Mouse (Mus musculus): ENCODE measurements around the gene Fbxo47.

The Fbxo47 gene

GRCm38 (mm10) chr11:97883918-97884600 is at the start of gene Fbxo47:
TSS of gene Fbxo47 (minus strand) at chr11:97884154.
- DNase-seq = peak; percentile 97 to 98

DNA sequence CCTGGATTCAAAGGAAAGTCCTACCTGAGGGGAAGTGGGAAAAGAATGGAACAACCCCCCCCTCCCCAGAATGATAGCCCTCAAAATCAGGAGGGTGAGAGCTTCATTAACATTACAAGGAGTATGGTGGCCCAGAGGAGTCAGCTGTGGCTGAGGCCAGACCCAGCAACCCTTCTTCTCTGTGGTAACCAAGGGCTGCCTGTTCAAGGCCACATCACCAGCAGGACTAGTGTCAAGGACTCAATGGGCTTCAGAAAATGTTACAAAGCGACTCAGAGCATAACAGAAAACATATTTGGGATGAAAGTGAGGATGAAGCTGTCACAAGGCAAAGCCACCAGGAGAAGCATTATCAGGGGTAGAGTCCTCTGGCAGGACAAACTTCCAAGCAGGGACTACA is 49.6 kb upstream of the Fbxo47 start:
- DNase-seq = no peak

DNA sequence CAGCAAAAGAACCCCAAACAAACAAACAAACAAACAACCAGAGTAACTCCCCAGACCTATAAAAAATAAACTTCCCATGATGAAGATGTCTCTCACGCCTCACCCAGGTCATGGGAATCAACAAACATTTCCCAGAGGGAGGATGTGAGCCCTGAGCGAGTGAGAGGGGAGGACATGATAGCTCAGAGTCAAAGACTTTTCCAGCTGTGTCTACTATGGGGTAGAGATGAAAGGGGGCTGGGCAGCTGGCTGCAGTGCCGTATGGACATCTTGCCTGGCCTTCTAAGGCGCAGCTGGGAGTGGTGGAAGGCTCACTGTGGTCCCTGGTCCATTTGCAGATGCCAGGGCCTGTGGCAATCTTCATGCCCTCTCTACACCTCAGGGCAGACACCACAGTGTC is 45.0 kb upstream of the Fbxo47 start:
- no peak for DNase-seq

- no peak for DNase-seq
Measured at GRCm38 (mm10) chr11:97924217-97924616, 40.3 kb upstream of the Fbxo47 start.

DNA sequence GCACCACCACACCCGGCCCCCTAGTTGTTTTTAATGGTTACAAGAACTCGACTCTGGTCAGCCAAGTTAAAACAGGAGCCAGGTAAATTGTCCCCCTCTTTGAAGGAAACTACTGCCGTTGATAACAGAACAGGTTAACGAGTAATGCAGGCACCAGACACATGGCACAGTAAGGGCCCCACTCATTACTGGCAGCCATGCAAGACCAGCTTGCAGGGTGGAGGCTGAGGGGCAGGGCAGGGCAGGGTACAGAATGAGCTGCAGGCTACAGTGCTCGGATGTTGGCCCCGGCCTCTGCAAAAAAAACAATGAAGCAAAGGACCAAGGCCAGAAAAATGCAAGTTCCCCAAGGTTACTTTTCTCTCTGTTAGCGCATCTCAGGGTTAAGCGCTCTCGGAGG is 39.7 kb upstream of the Fbxo47 start:
- DNase-seq = no peak

- DNase-seq = no peak
Measured at GRCm38 (mm10) chr11:97915974-97916503, 32.1 kb upstream of the Fbxo47 start.

DNA sequence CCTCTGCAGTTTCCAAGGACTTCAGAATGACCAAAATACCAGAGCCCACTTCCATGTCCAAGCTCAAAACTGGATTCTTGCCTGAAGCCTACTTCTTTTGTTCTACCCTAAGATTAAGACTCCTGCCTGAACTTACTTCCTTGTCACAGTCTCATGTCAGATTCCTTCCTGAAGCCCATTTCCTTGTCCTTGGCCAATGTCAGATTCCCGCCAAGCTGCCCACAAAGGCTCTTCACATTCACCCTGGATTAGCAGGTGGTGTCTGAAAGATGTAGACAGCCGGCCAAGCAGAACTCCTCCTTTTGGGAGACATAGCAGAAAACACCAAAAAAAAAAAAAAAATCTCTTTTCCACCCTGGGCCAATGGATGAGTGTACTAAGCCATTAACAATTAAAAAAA is 31.5 kb upstream of the Fbxo47 start:
- DNase-seq = no peak

GRCm38 (mm10) chr11:97913111-97913510 is 29.2 kb upstream of the Fbxo47 start:
- DNase-seq = no peak

DNA sequence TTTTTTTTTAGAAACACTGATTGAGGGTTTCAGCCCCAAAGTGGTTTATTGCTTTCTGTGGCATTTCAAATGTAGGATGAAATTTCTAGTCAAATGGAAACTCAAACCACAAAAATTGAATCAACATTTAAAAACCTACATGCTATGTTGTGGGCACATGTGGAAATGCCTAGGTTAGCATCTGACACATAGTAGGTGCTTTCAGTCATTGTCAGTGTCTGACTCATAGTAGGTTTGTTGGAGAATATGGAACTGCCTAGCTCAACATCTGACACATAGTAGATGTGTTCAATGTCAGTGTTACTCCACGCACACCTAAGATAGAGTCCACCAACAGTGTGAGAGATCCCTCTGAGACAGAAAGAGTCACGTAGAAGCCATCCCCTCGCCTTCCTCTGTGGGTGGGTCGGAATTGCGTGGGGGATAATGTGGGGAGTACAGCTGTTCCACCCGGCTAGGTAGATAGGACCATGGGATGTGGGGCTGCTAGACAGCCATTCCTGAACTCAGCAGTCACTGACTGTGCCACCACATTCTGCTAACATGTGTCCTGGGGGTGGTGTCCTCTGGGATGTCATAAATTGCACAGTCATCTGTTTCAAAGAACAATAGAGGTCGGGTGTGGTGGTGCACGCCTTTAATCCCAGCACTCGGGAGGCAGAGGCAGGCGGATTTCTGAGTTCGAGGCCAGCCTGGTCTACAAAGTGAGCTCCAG is 24.8 kb upstream of the Fbxo47 start:
- no peak for DNase-seq

- no peak for DNase-seq
Measured at GRCm38 (mm10) chr11:97907935-97908334, 24.0 kb upstream of the Fbxo47 start.

DNA sequence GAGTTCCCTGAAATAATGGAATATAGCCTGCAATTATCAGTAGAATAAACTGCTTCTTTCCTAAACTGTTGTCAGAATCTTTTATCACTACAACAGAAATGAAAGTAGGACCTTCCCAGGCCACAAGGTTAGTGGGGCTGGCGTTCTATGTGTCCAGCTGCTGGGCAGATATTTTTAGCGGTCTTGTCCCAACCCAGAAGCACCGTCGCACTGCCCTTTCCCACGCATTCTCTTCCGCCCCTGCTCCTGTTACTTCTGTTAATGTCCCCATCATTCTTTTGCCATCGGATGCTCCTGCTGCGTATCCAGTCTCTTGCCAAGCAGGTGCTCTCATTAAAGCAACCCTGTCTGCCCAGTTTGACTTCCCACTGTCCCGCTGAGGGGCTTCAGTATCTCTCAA is 23.0 kb upstream of the Fbxo47 start:
- DNase-seq = no peak

DNA sequence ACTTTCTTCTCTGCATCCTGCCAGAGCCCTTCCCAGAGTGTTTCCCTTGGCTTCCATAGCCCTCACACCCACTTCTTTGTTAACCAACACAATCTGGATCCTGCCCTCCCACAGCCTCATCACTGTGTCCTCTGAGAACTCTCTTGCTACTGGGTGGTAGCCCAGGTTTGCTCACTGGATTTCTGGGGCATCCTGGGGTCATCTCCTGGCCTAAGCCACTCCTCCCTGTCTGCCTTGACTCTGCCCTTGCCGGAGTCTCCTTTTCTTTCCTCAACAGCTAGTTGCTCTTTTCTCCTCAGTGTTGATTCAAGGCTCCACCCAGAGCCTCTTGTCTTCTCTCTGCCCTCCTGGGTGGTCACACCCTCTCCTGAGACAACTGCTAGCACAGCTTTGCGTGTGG is 22.0 kb upstream of the Fbxo47 start:
- no peak for DNase-seq

DNA sequence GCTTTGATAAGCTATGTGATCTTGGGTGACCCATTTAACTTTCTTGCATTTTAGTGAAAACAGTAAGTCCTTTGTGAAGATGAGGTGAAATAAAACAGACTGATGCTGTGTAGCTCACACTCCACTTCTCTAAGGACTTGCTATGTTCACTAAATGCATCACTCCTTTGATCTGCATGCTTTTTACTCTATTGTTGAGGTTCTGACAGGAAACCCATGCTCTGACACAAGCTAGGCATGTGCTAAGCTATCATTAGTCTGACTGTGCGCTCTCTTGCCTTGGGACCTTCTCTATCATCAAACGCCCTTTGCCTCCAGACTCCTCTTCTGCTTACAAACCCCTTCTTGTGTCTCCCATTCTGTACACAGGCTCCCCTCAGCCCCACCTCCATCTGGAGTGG is 21.6 kb upstream of the Fbxo47 start:
- DNase-seq = no peak

DNA sequence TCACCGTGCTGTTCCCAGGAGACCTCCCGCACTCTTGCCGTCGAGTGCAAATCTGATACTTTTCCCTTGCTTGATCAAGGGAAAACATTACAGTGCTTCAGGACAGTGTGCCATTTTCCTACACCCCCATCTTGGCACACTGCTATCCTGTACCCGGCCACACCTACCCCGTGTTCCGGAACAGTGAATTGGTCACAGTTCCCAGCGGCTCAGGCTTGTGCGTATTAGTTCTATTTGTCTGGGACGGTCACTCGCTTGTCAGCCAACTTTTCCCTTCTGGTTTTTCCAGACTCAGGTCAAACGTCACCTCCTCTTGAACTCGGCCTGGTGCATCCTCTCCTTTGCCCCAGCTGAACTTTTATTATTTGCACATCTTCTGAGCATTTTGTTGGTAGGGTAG is 20.8 kb upstream of the Fbxo47 start:
- DNase-seq = no peak

- no peak for DNase-seq
Measured at GRCm38 (mm10) chr11:97901806-97902205, 17.9 kb upstream of the Fbxo47 start.

- peak; percentile 89 to 90 for DNase-seq
Measured at GRCm38 (mm10) chr11:97899822-97900221, 15.9 kb upstream of the Fbxo47 start.

DNA sequence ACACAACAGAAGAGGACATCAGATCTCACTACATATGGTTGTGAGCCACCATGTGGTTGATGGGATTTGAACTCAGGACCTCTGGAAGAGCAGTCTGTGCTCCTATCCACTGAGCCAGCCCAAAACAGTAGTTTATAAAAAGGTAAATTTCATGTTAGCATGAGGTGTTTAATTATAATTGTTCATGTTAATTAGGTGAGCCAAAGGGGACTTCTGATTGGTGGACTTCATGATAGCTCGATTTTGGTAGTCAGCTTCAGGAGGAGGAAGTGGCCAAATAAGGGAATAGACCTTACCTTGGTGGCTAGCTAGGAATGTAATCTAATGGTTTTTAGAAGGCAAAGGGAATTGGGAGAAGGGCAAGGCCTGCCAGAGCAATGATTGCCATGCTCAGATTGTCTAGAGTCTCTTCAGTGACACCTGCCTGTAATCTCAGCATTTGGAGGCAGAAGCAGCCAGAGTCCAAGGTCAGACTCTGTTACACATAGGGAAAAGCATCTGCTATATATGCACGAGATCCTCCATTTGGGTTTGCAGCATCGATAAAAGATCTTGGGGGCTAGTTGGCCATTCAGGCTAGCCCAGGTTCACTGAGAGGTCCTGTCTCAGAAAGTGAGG is 13.7 kb upstream of the Fbxo47 start:
- no peak for DNase-seq

- no peak for DNase-seq
Measured at GRCm38 (mm10) chr11:97896655-97897054, 12.7 kb upstream of the Fbxo47 start.

- DNase-seq = no peak
Measured at GRCm38 (mm10) chr11:97891821-97892220, 7.9 kb upstream of the Fbxo47 start.

DNA sequence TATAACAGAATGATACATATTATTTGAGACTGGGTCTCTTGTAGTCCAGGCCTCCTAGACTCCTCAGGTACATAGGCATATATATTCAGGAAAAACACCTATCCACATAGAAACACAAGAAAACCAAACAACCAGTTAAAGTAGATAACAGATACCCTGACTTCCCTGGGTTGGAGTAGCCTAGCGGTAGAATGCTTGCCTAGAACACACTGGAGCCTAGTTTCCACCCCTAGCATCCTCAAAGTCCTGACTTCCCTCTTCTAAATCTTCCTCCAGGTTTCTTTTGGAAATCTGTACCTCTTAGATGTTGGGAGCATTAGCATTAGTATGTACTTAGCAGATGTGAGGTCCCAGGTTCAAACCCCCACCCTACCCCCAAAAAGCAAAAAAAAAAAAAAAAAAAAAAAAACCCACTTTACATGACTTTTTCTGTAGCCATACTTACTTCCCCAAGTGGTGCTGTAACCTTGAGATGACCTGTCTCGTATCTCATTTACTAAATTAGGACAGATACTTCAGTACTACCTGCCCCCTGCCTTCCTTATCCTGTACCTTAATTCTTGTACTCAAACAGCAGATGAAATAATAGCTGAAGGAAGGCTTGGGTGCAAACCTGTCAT is 1.5 kb upstream of the Fbxo47 start:
- no peak for DNase-seq

- no peak for DNase-seq
Measured at GRCm38 (mm10) chr11:97884601-97885185, 739 bp upstream of the Fbxo47 start.

- peak; percentile 93 for DNase-seq
Measured at GRCm38 (mm10) chr11:97883542-97883917, 424 bp downstream of the Fbxo47 start.

GRCm38 (mm10) chr11:97880362-97880761 is 3.6 kb downstream of the Fbxo47 start:
- DNase-seq = no peak
